Mouse (Mus musculus) splenic B cell, adult 2 months (primary cell): ENCODE results near the gene Fnbp1.

Experiments used
- DNase-seq: peaks from one replicate; pipeline ENCODE4 v3.0.0-alpha.2; 2011; ENCODE audit warnings: low read depth, low spot score
- H3K27me3 ChIP-seq: 2 replicates; pipeline ENCODE4 v1.6.1; 2012; ENCODE audit warnings: mild to moderate bottlenecking, low read length, moderate library complexity, mixed read lengths; ENCODE audit not compliant: control insufficient read depth, poor library complexity, insufficient read depth, severe bottlenecking
- H3K36me3 ChIP-seq: 2 replicates; pipeline ENCODE4 v1.6.1; 2012; ENCODE audit warnings: mild to moderate bottlenecking, low read length, moderate library complexity, mixed read lengths; ENCODE audit not compliant: control insufficient read depth, poor library complexity, insufficient read depth, severe bottlenecking

The Fnbp1 gene

DNA sequence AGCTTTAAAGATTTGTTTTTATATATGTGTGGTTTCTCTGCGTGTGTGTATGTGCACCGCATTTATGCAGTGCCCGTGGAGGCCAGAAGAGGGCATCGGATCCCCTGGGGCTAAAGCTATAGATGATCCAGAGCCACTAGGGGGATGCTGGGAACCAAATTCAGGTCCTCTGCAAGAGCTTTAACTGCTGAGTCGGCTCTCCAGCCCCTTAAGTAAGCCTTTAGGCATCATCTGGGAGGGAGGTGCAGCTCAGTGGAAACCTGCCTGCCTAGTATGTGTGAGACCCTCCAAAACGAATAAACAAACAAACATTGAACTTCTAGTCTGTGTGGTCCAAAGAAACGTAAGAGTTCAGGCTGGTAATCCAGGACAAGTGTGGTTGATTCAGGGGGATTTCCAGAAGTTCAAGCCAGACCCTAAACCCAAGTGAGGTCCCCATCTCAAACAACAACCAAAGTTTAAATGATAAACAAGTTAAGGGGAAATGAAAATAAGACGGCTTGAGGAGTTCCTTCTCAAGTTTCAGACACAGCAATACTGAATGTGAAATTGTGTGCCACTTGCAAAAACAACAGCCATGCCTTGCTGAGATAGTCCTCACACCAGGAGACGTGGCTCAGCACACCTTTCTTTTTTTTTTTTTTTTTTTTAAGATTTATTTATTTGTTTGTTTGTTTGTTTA lies 57.5 kb downstream of the Fnbp1 start:
- DNase-seq = peak; percentile 69
- no peaks in the 10 kb centered on the region for H3K27me3 ChIP-seq

GRCm38 (mm10) chr2:31083372-31083771 lies 58.4 kb downstream of the Fnbp1 start:
- Histone ChIP-seq H3K27me3 (no peaks in the 10 kb centered on the region), H3K36me3 (0 out of 2 replicates have a peak, but pooled peaks cover 2% of the 10 kb centered on the region)
- DNase-seq = no peak

More for the DNA sequence above, 57.5 kb downstream of the Fnbp1 start:
- 0 out of 2 replicates have a peak, but pooled peaks cover under 1% of the 10 kb centered on the region for H3K36me3 ChIP-seq

- Histone ChIP-seq H3K27me3 (no peaks in the 10 kb centered on the region), H3K36me3 (peaks cover 2% of the 10 kb centered on the region; the same call in 1 of the 2 replicates)
- DNase-seq = peak; percentile 97
Measured at GRCm38 (mm10) chr2:31082639-31083038, 59.2 kb downstream of the Fnbp1 start.

- Histone ChIP-seq H3K36me3 (peaks cover 2% of the 10 kb centered on the region; the same call in 1 of the 2 replicates), H3K27me3 (no peaks in the 10 kb centered on the region)
- DNase-seq = peak; percentile 40
Measured at GRCm38 (mm10) chr2:31081349-31081748, 60.5 kb downstream of the Fnbp1 start.

DNA sequence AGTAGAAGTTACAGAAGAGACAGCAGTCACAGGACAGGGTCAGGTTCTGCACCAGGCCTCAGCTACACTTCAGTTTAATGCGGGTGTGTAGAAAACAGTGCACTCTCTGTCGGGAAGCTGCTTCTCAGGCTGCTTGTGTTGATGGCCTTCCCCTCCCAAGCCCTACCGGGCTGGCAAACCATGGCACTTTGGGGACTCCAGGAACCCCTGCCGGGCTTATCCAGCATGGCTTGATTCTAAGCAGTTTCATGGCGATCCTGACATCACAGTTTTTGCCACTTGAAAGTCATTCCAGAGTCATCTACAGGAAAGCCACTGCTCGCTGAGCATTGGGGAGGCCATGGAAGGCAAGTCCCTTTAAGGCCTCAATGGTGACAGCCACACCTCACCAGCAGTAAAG lies 62.7 kb downstream of the Fnbp1 start:
- no peak for DNase-seq
- no peaks in the 10 kb centered on the region for H3K27me3 ChIP-seq
- peaks cover 2% of the 10 kb centered on the region; the same call in 1 of the 2 replicates for H3K36me3 ChIP-seq

- no peak for DNase-seq
- Histone ChIP-seq H3K36me3 (peaks cover 3% of the 10 kb centered on the region), H3K27me3 (no peaks in the 10 kb centered on the region)
Measured at GRCm38 (mm10) chr2:31077574-31077973, 64.2 kb downstream of the Fnbp1 start.

- no peaks in the 10 kb centered on the region for H3K27me3 ChIP-seq
- no peak for DNase-seq
Measured at GRCm38 (mm10) chr2:31076351-31077140, 65.3 kb downstream of the Fnbp1 start.

DNA sequence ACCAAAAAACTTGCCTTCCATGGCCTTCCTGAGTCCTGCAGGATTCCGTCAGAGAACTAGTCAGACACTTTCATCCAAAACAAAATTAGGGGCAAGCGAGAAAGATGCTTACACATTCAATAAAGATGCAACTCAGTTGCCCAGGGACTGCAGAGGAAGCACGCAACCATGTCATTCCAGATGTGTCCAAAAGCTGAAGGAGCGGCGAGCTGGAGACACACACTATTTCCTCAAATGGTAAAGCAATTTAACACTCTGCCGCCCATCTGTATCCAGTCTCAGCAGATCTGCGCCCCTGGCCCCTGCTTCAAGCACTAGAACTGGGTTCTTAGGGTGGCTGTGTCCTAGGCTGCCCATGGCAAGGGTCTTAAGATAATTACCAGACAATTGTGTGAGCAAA lies 66.0 kb downstream of the Fnbp1 start:
- Histone ChIP-seq H3K36me3 (peaks cover 3% of the 10 kb centered on the region), H3K27me3 (no peaks in the 10 kb centered on the region)
- DNase-seq = peak; percentile 58

More at GRCm38 (mm10) chr2:31076351-31077140, 65.3 kb downstream of the Fnbp1 start:
- H3K36me3 ChIP-seq = peaks cover 3% of the 10 kb centered on the region

- peak; percentile 50 for DNase-seq
- peaks cover 3% of the 10 kb centered on the region for H3K36me3 ChIP-seq
- H3K27me3 ChIP-seq = no peaks in the 10 kb centered on the region
Measured at GRCm38 (mm10) chr2:31075168-31075567, 66.6 kb downstream of the Fnbp1 start.

DNA sequence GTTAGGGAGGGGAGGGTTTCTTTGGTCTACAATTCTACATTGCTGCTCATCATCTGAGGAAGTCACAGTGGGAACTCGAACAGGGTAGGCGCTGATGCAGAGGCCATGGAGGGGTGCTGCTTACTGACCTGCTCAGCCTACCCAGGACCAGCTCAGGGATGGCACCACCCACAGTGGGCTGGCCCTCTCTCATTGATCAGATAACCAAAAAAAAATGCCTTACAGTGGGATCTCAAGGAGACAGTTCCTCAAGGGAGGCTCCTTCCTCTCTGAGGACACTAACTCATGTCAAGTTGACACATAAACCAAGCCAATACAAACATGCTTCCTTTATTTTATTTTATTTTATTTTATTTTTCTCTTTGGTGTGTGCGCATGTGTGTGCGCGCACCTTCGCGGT lies 72.3 kb downstream of the Fnbp1 start:
- H3K36me3 ChIP-seq = peaks cover 3% of the 10 kb centered on the region; the same call in 1 of the 2 replicates
- no peak for DNase-seq
- no peaks in the 10 kb centered on the region for H3K27me3 ChIP-seq

GRCm38 (mm10) chr2:31069114-31069445 lies 72.7 kb downstream of the Fnbp1 start:
- Histone ChIP-seq H3K36me3 (peaks cover 3% of the 10 kb centered on the region; the same call in 1 of the 2 replicates), H3K27me3 (no peaks in the 10 kb centered on the region)
- no peak for DNase-seq

DNA sequence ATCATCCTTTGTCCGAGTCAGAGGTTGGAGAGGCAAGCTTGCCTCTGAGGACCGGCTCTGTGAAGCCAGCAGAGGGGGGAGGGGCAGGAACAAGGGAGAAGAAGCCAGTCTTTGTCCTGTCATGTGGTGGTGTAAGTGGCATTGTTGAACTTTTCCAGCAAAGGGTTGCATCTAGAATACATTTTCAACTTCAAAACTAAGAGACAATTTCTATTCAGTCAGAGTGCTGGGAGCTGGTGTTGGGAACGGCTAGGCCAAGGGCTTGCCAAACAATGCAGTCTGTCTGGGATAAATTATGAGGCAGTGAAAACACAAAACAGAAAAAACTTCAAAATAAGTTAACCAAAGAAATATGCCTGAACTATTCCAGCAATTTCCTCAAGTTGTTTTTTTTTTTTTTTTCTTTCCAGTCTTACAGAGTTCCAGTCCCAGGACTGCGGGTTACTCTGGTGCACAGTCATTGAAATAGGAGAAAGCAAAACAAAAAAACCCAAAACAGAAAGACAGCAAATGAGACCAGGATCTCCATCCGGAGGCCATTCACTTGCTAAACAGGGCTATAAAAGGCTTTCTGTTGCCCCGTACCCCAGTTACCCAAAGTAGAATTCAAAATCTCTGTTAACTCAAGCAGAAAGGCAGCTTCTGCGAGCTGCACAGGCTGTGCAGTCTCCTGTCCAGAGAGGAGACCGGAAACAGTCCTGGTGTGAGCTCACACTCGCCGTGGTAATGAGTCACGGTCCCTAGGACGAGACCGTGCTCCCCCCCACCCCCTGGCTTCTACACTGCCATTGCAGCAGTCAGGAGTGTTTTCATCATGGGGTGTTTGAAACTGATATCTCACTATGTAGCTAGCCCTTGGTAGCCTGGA lies 73.3 kb downstream of the Fnbp1 start:
- peaks cover 3% of the 10 kb centered on the region; the same call in 1 of the 2 replicates for H3K36me3 ChIP-seq
- no peaks in the 10 kb centered on the region for H3K27me3 ChIP-seq
- no peak for DNase-seq

DNA sequence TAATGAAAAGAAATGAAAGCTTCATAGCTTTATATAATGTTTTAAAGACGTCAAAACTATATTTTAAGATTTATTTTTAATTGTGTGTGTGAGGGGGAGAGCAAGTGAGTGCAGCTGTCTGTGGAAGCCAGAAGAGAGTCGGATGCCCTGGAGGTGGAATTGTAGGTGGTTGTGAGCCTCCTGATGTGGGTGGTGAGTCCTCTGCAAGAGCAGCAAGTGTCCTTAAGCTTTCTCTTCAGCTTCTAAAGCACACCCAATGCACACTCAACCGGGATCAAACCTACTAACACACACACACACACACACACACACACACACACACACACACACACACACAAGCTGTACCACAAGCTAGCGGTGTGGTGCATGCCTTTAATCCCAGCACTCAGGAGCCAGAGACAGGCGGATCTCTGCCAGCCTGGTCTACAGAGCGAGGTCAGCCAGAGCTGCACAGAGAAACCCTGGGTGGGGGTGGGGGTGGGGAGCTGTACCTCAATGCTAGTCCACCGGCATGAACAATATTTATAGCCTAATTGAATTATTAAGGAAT lies 74.0 kb downstream of the Fnbp1 start:
- H3K36me3 ChIP-seq = peaks cover 2% of the 10 kb centered on the region; the same call in 1 of the 2 replicates
- H3K27me3 ChIP-seq = no peaks in the 10 kb centered on the region
- no peak for DNase-seq

GRCm38 (mm10) chr2:31067059-31067595 lies 74.7 kb downstream of the Fnbp1 start:
- H3K36me3 ChIP-seq = peaks cover 2% of the 10 kb centered on the region; the same call in 1 of the 2 replicates
- DNase-seq = no peak
- no peaks in the 10 kb centered on the region for H3K27me3 ChIP-seq
